Mouse (Mus musculus) embryonic fibroblast, embryonic 13.5 days (primary cell): ENCODE results near the gene 2310030G06Rik.

Experiments
- CTCF ChIP-seq: IDR thresholded peaks from 2 replicates; pipeline ENCODE4 v1.5.1; 2011; ENCODE audit warnings: mild to moderate bottlenecking, control low read depth, low read length, moderate library complexity, borderline replicate concordance; ENCODE audit not compliant: insufficient read depth
- POLR2A ChIP-seq: IDR thresholded peaks from 2 replicates; pipeline ENCODE4 v1.6.1; 2011; ENCODE audit warnings: low read depth, mild to moderate bottlenecking, control low read depth, low read length, moderate library complexity

- no peak for TF ChIP-seq POLR2A
- no peak for TF ChIP-seq CTCF
Observed at GRCm38 (mm10) chr9:50725921-50726590, 20.3 kb downstream of the 2310030G06Rik start.
